Mouse (Mus musculus): Measurements from ENCODE around the gene Cacna2d4.
A peak's percentile ranks its signal among the peaks of the same experiment; 100 is the strongest.
"Not testable (repeated sequence)": the region's sequence is repeated elsewhere in the genome, so short reads cannot be mapped to it uniquely, and the experiment has no call there.

The Cacna2d4 gene

GRCm38 (mm10) chr6:119236241-119236640, at the start of gene Cacna2d4:
Gene Cacna2d4 (plus strand): TSS chr6:119236526.
- DNase-seq: no peak

GRCm38 (mm10) chr6:119186658-119187057, 49.7 kb upstream of the Cacna2d4 start:
- DNase-seq: no peak

- no peak for DNase-seq
Measured at GRCm38 (mm10) chr6:119187631-119188030, 48.7 kb upstream of the Cacna2d4 start.

GRCm38 (mm10) chr6:119191478-119191877, 44.8 kb upstream of the Cacna2d4 start:
- no peak for DNase-seq

- DNase-seq: no peak
Measured at GRCm38 (mm10) chr6:119193571-119194154, 42.7 kb upstream of the Cacna2d4 start.

GRCm38 (mm10) chr6:119194161-119194560, 42.2 kb upstream of the Cacna2d4 start:
- DNase-seq: no peak

- DNase-seq: no peak
Measured at GRCm38 (mm10) chr6:119194601-119195000, 41.7 kb upstream of the Cacna2d4 start.

GRCm38 (mm10) chr6:119196382-119197305, 39.7 kb upstream of the Cacna2d4 start, which contains the start of gene Cacna1c:
Gene Cacna1c (minus strand): TSS chr6:119196418.
- no peak for DNase-seq

- DNase-seq: no peak
Measured at GRCm38 (mm10) chr6:119198534-119199273, 37.6 kb upstream of the Cacna2d4 start.

- no peak for DNase-seq
Measured at GRCm38 (mm10) chr6:119199274-119199879, 36.9 kb upstream of the Cacna2d4 start.

GRCm38 (mm10) chr6:119200362-119200761, 36.0 kb upstream of the Cacna2d4 start:
- DNase-seq: no peak

GRCm38 (mm10) chr6:119201575-119201974, 34.8 kb upstream of the Cacna2d4 start:
- no peak for DNase-seq

GRCm38 (mm10) chr6:119204286-119204685, 32.0 kb upstream of the Cacna2d4 start:
- DNase-seq: no peak

- DNase-seq: no peak
Measured at GRCm38 (mm10) chr6:119204915-119205314, 31.4 kb upstream of the Cacna2d4 start.

- not testable (repeated sequence) for DNase-seq
Measured at GRCm38 (mm10) chr6:119206006-119206405, 30.3 kb upstream of the Cacna2d4 start.

GRCm38 (mm10) chr6:119213375-119213774, 23.0 kb upstream of the Cacna2d4 start:
- DNase-seq: no peak

GRCm38 (mm10) chr6:119214190-119214589, 22.1 kb upstream of the Cacna2d4 start:
- DNase-seq: no peak

- no peak for DNase-seq
Measured at GRCm38 (mm10) chr6:119215040-119215613, 21.2 kb upstream of the Cacna2d4 start.

GRCm38 (mm10) chr6:119217661-119218060, 18.7 kb upstream of the Cacna2d4 start:
- DNase-seq: no peak

- DNase-seq: no peak
Measured at GRCm38 (mm10) chr6:119218591-119218990, 17.7 kb upstream of the Cacna2d4 start.

- DNase-seq: no peak
Measured at GRCm38 (mm10) chr6:119219237-119219870, 17.0 kb upstream of the Cacna2d4 start.

- peak; percentile 50 for DNase-seq
Measured at GRCm38 (mm10) chr6:119220297-119220696, 16.0 kb upstream of the Cacna2d4 start.
